Mouse (Mus musculus): ENCODE data around the gene Cyp2e1.

Gene Cyp2e1

GRCm38 (mm10) chr7:140810496-140810895 is 47.0 kb downstream of the Cyp2e1 start:
- no peak for DNase-seq (ENCODE audit: low spot score)

DNA sequence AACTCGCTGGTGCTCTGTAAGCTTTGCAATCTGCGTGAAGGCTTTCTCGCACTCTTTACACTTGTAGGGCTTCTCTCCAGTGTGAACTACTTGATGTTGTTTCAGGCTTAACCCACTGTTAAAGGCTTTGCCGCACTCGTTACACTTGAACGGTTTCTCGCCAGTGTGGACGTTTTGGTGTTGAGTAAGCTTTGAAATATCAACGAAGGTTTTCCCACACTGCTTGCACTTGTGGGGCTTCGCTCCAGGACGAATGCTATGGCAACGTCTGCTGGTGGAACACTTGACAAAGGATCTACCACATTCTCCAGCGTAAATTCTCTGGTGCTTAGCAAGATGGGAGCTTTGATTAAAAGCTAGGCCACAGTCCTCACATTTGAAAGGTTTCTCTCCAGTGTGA is 48.2 kb downstream of the Cyp2e1 start:
- no peak for DNase-seq (ENCODE audit: low spot score)

- DNase-seq (ENCODE audit: low spot score), result no peak
Measured at GRCm38 (mm10) chr7:140812850-140813249, 49.3 kb downstream of the Cyp2e1 start.

GRCm38 (mm10) chr7:140820173-140820572 is 56.6 kb downstream of the Cyp2e1 start:
- peak; percentile 22 for DNase-seq (ENCODE audit: low spot score)

DNA sequence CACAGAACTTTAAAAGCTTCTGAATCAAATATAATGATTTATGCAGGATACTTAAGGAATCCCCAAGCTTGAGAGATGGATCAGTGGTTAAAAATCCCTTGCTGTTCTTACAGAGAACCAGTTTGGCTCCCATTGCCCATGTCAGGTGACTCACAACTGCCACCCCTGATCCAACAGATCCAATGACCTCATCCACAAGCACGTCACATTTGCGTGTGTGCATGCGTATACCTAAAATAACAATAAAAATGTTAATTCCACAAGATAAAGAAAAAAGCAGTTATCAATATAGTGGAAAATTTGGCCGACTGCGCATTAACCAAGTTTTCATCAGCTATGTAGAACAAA is 57.7 kb downstream of the Cyp2e1 start:
- DNase-seq (ENCODE audit: low spot score), result no peak

DNA sequence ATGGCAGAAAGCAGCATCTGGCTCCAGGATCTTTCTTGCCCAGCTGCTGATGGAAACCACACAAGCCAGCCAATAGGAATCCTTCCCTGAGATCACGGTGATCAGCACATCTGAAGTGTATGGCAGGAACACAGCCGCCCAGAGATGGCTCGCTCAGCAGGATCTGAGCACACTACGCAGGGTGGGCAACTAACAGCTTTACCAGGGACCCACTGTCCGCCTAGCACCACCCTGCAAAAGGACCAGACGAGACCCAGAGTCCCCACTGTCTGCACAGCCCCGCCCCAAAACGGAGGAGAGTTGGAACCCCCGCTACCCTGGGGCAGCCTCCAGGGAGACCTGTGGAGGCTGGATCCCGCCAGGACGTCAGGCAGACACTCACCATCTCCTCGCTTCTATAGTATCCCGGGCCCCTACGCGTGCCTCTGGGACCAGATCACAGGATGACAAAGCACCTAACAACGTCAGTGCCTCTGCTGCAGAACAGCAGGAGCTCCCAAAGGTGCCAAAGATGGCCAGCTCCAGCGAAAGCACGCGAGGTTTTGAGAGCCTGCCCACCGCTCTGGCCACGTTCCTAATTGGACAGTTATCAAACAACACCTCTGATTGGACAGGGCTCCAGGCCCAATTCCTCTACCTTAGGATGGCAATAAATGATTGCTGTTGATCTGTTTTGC is 58.3 kb downstream of the Cyp2e1 start, which contains the start of gene Zfp941:
Gene Zfp941, minus strand, starts transcription at position 526 of the 677 bp plus-strand sequence.
- DNase-seq (ENCODE audit: low spot score), result peak; percentile 95

GRCm38 (mm10) chr7:140822731-140823130 is 59.2 kb downstream of the Cyp2e1 start:
- no peak for DNase-seq (ENCODE audit: low spot score)
